Mouse (Mus musculus) stomach, embryonic 16.5 days (tissue): Measurements from ENCODE around the gene Tmem43. TPM values are rescaled to one million over a fixed set of nuclear protein-coding genes. Genes with fewer than 3 reads are reported as not detected.

Source experiments
- ATAC-seq: fragments of 200-750 bp; cut with Nextera tagmentation; 2 replicates; pipeline ENCODE4 v1.8.0; 2017; ENCODE audit warnings: moderate number of reproducible peaks, moderate TSS enrichment; ENCODE audit not compliant: insufficient read depth, low FRiP score
- H3K27ac ChIP-seq: fragments of 300-500 bp; sonication (generic); 2 replicates; pipeline ENCODE4 v1.5.1; 2014; ENCODE audit warnings: low read length
- H3K27me3 ChIP-seq: fragments of 300-500 bp; sonication (generic); 2 replicates; pipeline ENCODE4 v1.6.1; 2014; ENCODE audit warnings: low read length, control low read depth, mixed read lengths; ENCODE audit not compliant: control insufficient read depth, insufficient read depth
- H3K36me3 ChIP-seq: fragments of 300-500 bp; sonication (generic); 2 replicates; pipeline ENCODE4 v1.6.1; 2014; ENCODE audit warnings: low read length; ENCODE audit not compliant: control insufficient read depth, insufficient read depth
- H3K4me1 ChIP-seq: fragments of 300-500 bp; sonication (generic); 2 replicates; pipeline ENCODE4 v1.6.1; 2014; ENCODE audit warnings: low read length, control low read depth, mixed read lengths; ENCODE audit not compliant: control insufficient read depth, insufficient read depth
- H3K4me2 ChIP-seq: fragments of 300-500 bp; sonication (generic); 2 replicates; pipeline ENCODE4 v1.6.1; 2014; ENCODE audit warnings: low read depth, low read length, mixed read lengths
- H3K4me3 ChIP-seq: fragments of 300-500 bp; sonication (generic); replicated peaks from 2 replicates; pipeline ENCODE4 v1.5.1; 2014; ENCODE audit warnings: mild to moderate bottlenecking, low read length
- H3K9ac ChIP-seq: fragments of 300-500 bp; sonication (generic); 2 replicates; pipeline ENCODE4 v1.6.1; 2014; ENCODE audit warnings: low read length
- H3K9me3 ChIP-seq: fragments of 300-500 bp; sonication (generic); replicated peaks from 2 replicates; pipeline ENCODE4 v1.6.1; 2016; ENCODE audit warnings: low read length, control low read depth; ENCODE audit not compliant: control insufficient read depth
- WGBS: fragments of 180-500 bp; shearing (Covaris S2); extraction: QIAGEN DNeasy Blood & Tissue Kit; methylation state at CpG from one replicate; pipeline ENCODE4 v1.1.7; 2014; 5-methylcytosine and 5-hydroxymethylcytosine counted together
- polyA plus RNA-seq: library from polyadenylated mRNA; unstranded; fragments of >200 nt; fragmentation: Nextera tagmentation; extraction: Ambion mirVana; gene quantifications from 2 replicates; pipeline ENCODE4 v1.2.1, GENCODE M21; 2015

The Tmem43 gene
- polyA plus RNA-seq, 1 experiment from 2014 or later: 56.8 TPM

DNA sequence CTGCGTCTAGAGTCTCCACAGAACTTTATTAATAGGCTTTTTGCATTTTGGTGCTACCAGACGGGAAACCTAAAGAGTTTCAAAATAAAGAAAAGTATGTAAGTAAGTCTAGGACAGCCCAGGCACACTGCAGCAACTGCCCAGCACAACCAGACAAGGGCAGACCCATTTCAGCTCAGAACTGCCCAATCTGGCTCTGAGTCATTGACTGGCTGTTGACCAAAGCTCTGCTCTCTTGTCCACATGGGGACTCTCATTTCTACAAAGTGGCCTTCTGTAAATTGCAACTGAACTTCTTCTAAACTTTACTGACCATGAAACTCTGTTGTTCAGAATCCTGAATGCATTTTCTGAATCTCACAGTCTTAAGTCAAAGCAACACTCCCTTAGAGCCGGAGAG is 61.7 kb downstream of the Tmem43 start:
- Histone ChIP-seq H3K4me3 (no peak overlapping the region), H3K9me3 (no peaks in the 10 kb centered on the region), H3K36me3 (no peaks in the 10 kb centered on the region), H3K27me3 (no peaks in the 10 kb centered on the region), H3K9ac (no peak overlapping the region), H3K4me2 (no peak overlapping the region), H3K27ac (no peak overlapping the region), H3K4me1 (peaks cover 8% of the 10 kb centered on the region)
- ATAC-seq: no peak
- 79% methylated on average over 3 of the region's 3 CpGs for WGBS

DNA sequence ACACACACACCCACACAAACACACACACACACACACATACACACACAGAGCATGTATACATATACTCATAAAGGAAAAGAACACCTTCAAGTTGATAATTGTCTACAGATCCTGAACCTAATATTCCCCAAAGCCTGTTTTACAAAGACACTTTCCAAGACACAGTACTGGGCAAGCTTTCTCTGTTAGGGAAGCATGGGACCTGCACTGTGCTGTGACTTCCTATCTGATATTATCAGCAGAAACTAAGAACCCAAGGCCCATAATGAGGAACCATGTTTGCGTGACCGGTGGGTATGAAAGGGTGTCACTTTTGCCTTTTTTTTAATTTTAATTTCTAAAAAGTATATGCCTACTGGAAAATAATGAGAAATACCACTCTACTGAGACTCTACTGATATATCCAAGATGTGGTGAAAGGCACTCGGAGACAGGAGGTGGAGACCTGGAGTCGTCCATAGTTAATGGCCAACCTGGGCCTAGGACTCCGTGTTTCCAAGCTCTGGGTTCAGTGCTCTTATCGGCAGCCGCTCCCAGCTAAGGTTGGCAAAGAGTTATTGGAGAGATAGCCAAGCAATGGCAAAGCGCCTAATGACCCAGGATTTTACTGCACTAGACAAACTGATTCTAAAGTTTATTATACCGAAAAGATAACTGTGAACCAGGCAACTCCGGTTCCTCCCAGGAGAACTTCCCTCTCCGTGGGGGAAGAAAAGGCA is 62.7 kb downstream of the Tmem43 start:
- no peak overlapping the region for H3K9ac ChIP-seq
- H3K4me2 ChIP-seq: no peak overlapping the region
- 71% methylated on average over 11 of the region's 11 CpGs for WGBS
- no peaks in the 10 kb centered on the region for H3K27me3 ChIP-seq
- no peak for ATAC-seq
- H3K36me3 ChIP-seq: no peaks in the 10 kb centered on the region
- H3K9me3 ChIP-seq: no peaks in the 10 kb centered on the region
- H3K27ac ChIP-seq: no peak overlapping the region
- H3K4me1 ChIP-seq: peaks cover 8% of the 10 kb centered on the region
- no peak overlapping the region for H3K4me3 ChIP-seq

Other genes with a start within 250 kb of the Tmem43 start
- 0.04 and 0.36 TPM in 2 replicates for gene Wnt7a, start 62.3 kb upstream of the Tmem43 start, polyA plus RNA-seq
- gene Chchd4, start 157 bp upstream of the Tmem43 start, polyA plus RNA-seq: 23.3 and 25.3 TPM in 2 replicates
- gene Xpc, start 42.2 kb downstream of the Tmem43 start, polyA plus RNA-seq: 12.7 and 14.9 TPM in 2 replicates
- gene Lsm3, start 42.2 kb downstream of the Tmem43 start, polyA plus RNA-seq: 175 and 191 TPM in 2 replicates
- 54.4 and 59.5 TPM in 2 replicates for gene Slc6a6, start 210.3 kb downstream of the Tmem43 start, polyA plus RNA-seq